Mouse (Mus musculus): ENCODE data around the gene Scrg1.
"Not testable (repeated sequence)": the region's sequence is repeated elsewhere in the genome, so short reads cannot be mapped to it uniquely, and the experiment has no call there.

The Scrg1 gene

DNA sequence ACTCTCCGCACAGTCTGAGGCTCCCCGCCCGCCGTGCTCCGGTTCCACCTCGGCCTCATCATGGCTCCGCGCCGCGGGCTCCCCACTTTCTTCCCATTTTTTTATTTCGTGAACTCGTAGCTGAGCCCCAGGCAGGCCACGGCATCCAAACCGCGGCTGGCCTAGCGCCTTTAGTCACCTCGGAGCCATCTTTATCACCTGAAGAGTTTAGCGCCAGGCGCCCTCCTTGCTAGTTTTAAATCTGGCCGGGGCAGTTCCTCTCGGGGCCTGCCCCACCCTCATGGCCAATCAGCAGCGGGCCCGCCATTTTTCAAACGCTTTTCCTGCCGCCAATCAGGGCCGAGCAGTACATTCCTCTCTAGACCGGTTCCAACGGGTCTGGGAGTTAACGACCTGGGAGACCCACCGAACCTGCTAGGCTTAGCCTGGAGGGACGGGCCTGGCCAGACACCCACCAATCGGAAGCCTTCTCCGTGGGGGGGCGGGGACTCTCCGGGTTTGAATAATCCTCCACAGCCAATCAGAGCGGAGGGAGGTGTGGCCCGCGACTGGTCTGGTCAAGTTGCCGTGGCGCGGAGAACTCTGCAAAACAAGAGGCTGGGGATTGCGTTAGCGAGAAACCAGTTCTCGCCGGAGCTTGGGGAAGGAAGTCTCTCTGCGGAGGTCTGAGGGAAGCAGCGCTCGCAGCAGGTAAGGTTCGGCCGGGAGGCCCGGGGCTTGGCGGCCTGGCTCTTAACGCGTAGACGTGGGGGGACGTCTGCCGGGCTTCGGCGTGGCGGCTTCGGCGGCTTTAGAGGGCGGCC is 55.8 kb downstream of the Scrg1 start, which contains the start of gene Hmgb2:
Hmgb2 (plus strand) TSS at position 592 of the 803 bp plus-strand sequence.
- peak; percentile 100 for DNase-seq

DNA sequence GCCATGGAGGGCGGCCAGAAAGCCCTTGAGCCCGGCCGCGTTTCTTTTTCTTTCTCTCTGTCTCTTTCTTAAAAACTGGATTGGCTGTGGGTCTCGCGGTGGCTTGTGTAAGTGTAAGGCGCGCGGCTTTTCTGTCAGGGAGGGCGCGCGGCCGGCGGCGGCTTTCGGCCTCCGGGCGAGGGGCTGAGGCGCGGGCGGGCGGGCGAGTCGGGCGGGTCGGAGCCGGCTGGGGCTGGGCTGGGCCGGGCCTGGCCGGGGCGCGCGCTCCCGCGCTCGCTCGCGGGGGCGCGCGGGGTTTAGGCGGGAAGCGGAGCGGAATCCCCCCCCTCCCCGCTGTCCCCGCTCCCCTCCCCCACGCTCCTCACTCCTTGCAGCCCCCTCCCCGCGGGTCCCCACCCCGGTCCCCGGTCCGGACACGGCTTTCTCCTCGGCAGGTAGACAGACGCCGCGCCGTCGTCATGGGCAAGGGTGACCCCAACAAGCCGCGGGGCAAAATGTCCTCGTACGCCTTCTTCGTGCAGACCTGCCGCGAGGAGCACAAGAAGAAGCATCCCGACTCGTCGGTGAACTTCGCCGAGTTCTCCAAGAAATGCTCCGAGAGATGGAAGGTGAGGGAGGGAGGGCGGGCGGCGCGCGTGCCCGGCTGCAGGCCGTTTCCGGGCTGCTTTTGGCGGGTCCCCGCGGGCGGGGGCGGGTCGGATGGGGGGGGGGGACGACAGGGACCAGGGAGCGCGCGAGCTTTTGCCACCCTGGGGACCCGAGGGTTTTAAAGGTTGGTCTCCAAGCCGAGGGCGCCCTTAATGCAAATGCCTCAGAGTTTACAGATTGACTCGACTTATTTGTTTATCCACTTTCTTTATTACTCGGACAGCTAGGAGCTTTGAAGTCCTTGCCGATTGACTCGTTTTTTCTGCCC is 56.7 kb downstream of the Scrg1 start:
- peak; percentile 40 to 71 for DNase-seq

DNA sequence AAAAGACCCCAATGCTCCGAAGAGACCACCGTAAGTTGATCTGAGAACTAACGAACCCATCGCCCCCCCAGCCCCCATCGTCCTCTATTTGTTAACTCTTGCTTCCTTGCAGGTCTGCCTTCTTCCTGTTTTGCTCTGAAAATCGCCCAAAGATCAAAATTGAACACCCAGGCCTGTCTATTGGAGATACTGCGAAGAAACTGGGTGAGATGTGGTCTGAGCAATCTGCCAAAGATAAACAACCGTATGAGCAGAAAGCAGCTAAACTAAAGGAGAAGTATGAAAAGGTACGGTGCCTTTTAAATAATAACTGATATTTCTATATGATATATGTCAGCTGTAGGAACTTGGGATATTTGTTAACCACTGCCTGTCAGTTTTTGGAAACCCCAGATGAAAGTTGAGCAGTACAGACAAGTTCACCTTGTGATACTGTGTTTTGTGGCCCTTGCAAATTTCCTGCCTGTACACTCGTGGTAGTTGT is 57.5 kb downstream of the Scrg1 start:
- not testable (repeated sequence) for DNase-seq

DNA sequence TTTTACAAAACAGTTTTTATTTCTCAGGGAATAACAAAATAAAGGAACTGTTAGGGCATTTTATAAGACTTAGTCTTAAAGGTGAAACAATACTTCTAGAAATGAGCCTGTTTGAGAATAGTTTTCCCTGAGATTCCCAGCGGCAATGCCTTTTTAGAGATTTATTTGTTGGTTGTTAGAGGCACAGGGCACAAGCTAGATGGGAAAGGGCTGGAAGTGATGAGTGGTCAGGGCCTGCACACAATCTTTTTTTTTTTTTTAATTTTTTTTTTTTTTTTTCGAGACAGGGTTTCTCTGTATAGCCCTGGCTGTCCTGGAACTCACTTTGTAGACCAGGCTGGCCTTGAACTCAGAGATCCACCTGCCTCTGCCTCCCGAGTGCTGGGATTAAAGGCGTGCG is 61.0 kb downstream of the Scrg1 start:
- DNase-seq = not testable (repeated sequence)

DNA sequence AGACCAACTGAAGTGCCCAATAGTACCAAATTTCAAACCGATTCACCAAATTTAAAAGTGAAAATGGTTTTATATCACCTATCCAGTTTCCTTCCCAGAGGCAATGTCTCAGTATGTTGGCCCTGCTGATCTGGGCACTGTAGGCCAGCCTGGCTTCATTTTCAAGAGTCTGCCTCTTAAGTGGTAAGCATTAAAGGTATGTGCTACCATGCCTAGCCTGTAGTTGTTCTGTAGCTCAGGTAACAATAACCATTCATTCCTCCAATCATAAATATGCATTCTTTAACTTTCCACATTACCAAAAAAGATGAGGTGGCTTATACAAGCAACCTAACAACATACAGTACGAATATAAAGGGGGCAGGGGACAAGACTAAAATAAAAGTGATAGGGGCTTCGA is 62.0 kb downstream of the Scrg1 start:
- DNase-seq = no peak

DNA sequence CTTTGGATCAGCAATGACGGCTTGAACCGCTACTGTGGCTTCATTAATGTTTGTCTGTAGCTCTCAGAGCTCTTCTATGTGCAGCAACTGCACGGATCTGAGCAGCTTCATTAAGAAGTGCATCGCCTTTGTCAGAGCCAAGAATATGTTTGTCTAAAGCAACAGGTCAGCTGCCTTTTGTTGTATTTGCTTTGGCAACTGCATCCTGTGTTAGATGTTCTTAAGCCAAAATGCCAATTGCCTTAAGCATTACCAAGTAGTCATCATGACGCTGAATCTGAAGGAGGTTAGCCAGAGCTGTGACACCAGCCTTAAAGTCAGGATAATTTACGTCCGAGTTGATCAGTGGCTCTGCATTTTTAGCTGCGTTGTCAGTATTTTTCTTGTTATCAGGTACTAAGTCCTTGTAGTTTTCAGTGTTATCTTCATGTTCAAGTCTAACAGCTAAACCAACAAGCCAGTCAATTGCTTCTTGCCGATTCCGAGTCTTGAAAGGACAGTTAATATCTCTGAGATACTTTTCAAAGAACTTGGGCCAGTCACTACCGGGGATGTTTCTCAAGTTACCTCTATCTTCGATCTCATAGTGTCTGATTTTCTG is 64.6 kb downstream of the Scrg1 start:
- no peak for DNase-seq

Data from kidney, postnatal 25 days (tissue).